24 mouse cellular contexts compared by ENCODE assay signal in genomic region chr9:105274286-105274685, GRCm38 (mm10).
A peak's percentile ranks its signal among the peaks of the same experiment; 100 is the strongest.
DNase-seq lines count a peak whose midpoint lies in the region; ATAC-seq and TF ChIP-seq lines count a peak whose summit lies in the region.
"Had no signal": no experiment of that assay in that cellular context is flagged by ENCODE, and none has a peak within 500 bp of the region (broad histone marks: within the 10 kb centered on the region; RNA-seq: fewer than 3 reads in every experiment).

No protein-coding gene starts in this region.

- H3K9ac ChIP-seq in forebrain, embryonic 14.5 days (ENCODE audit: low read length): no peak overlapping the region
- no peak overlapping the region for H3K9ac ChIP-seq in hindbrain, embryonic 13.5 days
- H3K9ac ChIP-seq in midbrain, embryonic 15.5 days: no peak overlapping the region
- H3K9ac ChIP-seq: embryonic facial prominence, embryonic 13.5 days; limb, embryonic 15.5 days; liver, embryonic 14.5 days; lung, embryonic 15.5 days had no signal

- TF ChIP-seq CTCF in left cerebral cortex, adult 2 months (IDR thresholded peaks at IDR 0.05): no peak

- H3K36me3 ChIP-seq in forebrain, embryonic 14.5 days (ENCODE audit: control insufficient read depth, insufficient read depth, low read length): no peaks in the 10 kb centered on the region
- no peaks in the 10 kb centered on the region for H3K36me3 ChIP-seq in forebrain, embryonic 10.5 days (replicated peaks)
- H3K36me3 ChIP-seq in hindbrain, embryonic 13.5 days: no peaks in the 10 kb centered on the region
- no peaks in the 10 kb centered on the region for H3K36me3 ChIP-seq in midbrain, embryonic 15.5 days (replicated peaks)
- H3K36me3 ChIP-seq: embryonic facial prominence, embryonic 13.5 days; heart, embryonic 10.5 days; limb, embryonic 15.5 days; lung, embryonic 15.5 days had no signal

- DNase-seq in forebrain, embryonic 14.5 days (ENCODE audit: low spot score): peak; percentile 23
- no peak for DNase-seq in forebrain, embryonic 10.5 days (ENCODE audit: extremely low spot score, low spot score)
- DNase-seq in left cerebral cortex, adult 2 months (ENCODE audit: extremely low spot score in 1 of 2, low spot score in 2 of 2): no peak
- no peak for DNase-seq in left cerebral cortex, adult 9 months (ENCODE audit: low spot score in 2 of 2)
- DNase-seq in layer of hippocampus, postnatal 25 days (ENCODE audit: extremely low spot score in 1 of 2, low spot score in 1 of 2): no peak
- DNase-seq in spleen, adult 12 weeks (ENCODE audit: low spot score): no peak
- DNase-seq: adrenal gland, postnatal 25 days; cerebellum, adult 18-20 months; cerebellum, postnatal 14 days; kidney, postnatal 25 days; left cerebral cortex, postnatal 4 days; lung, postnatal 36 days; right cerebral cortex, postnatal 25 days had no signal

- no peak overlapping the region for H3K27ac ChIP-seq in forebrain, embryonic 14.5 days (ENCODE audit: low read depth, low read length)
- H3K27ac ChIP-seq in forebrain, embryonic 10.5 days: no peak overlapping the region
- H3K27ac ChIP-seq in left cerebral cortex, adult 2 months: peak overlapping the region; percentile 33; the same call in 1 of the 2 replicates
- H3K27ac ChIP-seq in hindbrain, embryonic 13.5 days: peak overlapping the region; percentile 69
- peak overlapping the region; percentile 64 for H3K27ac ChIP-seq in midbrain, embryonic 15.5 days
- H3K27ac ChIP-seq: embryonic facial prominence, embryonic 13.5 days; heart, embryonic 10.5 days; layer of hippocampus, adult 2 months; limb, embryonic 15.5 days; liver, embryonic 14.5 days; lung, embryonic 15.5 days had no signal

- peaks cover 8% of the 10 kb centered on the region; the same call in 1 of the 2 replicates for H3K4me1 ChIP-seq in forebrain, embryonic 14.5 days (ENCODE audit: control insufficient read depth, insufficient read depth, low read length)
- H3K4me1 ChIP-seq in forebrain, embryonic 10.5 days: no peaks in the 10 kb centered on the region
- peaks cover 11% of the 10 kb centered on the region for H3K4me1 ChIP-seq in hindbrain, embryonic 13.5 days (replicated peaks)
- H3K4me1 ChIP-seq in midbrain, embryonic 15.5 days: peaks cover 13% of the 10 kb centered on the region
- H3K4me1 ChIP-seq: heart, embryonic 10.5 days; limb, embryonic 15.5 days; lung, embryonic 15.5 days; megakaryocyte, embryonic 14.5 days had no signal

- H3K9me3 ChIP-seq in forebrain, embryonic 14.5 days (replicated peaks; ENCODE audit: control insufficient read depth, low read length): no peaks in the 10 kb centered on the region
- H3K9me3 ChIP-seq in forebrain, embryonic 10.5 days: no peaks in the 10 kb centered on the region
- no peaks in the 10 kb centered on the region for H3K9me3 ChIP-seq in hindbrain, embryonic 13.5 days
- no peaks in the 10 kb centered on the region for H3K9me3 ChIP-seq in midbrain, embryonic 15.5 days
- H3K9me3 ChIP-seq: embryonic facial prominence, embryonic 13.5 days; heart, embryonic 10.5 days; limb, embryonic 15.5 days; lung, embryonic 15.5 days; megakaryocyte, embryonic 14.5 days had no signal

- H3K4me3 ChIP-seq in forebrain, embryonic 14.5 days (ENCODE audit: low read depth, low read length): no peak overlapping the region
- no peak overlapping the region for H3K4me3 ChIP-seq in forebrain, embryonic 10.5 days
- H3K4me3 ChIP-seq in left cerebral cortex, adult 2 months: no peak overlapping the region
- H3K4me3 ChIP-seq in hindbrain, embryonic 13.5 days: no peak overlapping the region
- no peak overlapping the region for H3K4me3 ChIP-seq in midbrain, embryonic 15.5 days
- H3K4me3 ChIP-seq: embryonic facial prominence, embryonic 13.5 days; erythroblast, embryonic 14.5 days; heart, embryonic 10.5 days; layer of hippocampus, adult 2 months; limb, embryonic 15.5 days; lung, embryonic 15.5 days; megakaryocyte, embryonic 14.5 days had no signal

- 0 out of 2 replicates have a peak, but pooled peaks have one; percentile 23 for ATAC-seq in forebrain, embryonic 14.5 days
- peak; percentile 73; the same call in 1 of the 2 replicates for ATAC-seq in hindbrain, embryonic 13.5 days (ENCODE audit: low FRiP score)
- ATAC-seq in midbrain, embryonic 15.5 days (replicated peaks): no peak; the same call in 1 of the 2 replicates
- ATAC-seq: intestine, postnatal 0 days had no signal

- no peak overlapping the region for H3K4me2 ChIP-seq in forebrain, embryonic 14.5 days (ENCODE audit: low read length)
- H3K4me2 ChIP-seq in hindbrain, embryonic 13.5 days: no peak overlapping the region
- H3K4me2 ChIP-seq in midbrain, embryonic 15.5 days: no peak overlapping the region
- H3K4me2 ChIP-seq: embryonic facial prominence, embryonic 13.5 days; limb, embryonic 15.5 days; lung, embryonic 15.5 days had no signal

- WGBS in forebrain, embryonic 14.5 days: 46% methylated on average over 6 of the region's 6 CpGs
- 69% methylated on average over 6 of the region's 6 CpGs for WGBS in forebrain, embryonic 10.5 days
- WGBS in hindbrain, embryonic 13.5 days: 21% methylated on average over 6 of the region's 6 CpGs
- WGBS in midbrain, embryonic 15.5 days: 9% methylated on average over 6 of the region's 6 CpGs

- no peaks in the 10 kb centered on the region for H3K27me3 ChIP-seq in forebrain, embryonic 14.5 days (replicated peaks; ENCODE audit: control insufficient read depth, insufficient read depth, low read length)
- H3K27me3 ChIP-seq in forebrain, embryonic 10.5 days (ENCODE audit: poor library complexity, severe bottlenecking): no peaks in the 10 kb centered on the region
- no peaks in the 10 kb centered on the region for H3K27me3 ChIP-seq in hindbrain, embryonic 13.5 days
- no peaks in the 10 kb centered on the region for H3K27me3 ChIP-seq in midbrain, embryonic 15.5 days (replicated peaks)
- H3K27me3 ChIP-seq: limb, embryonic 15.5 days; lung, embryonic 15.5 days; megakaryocyte, embryonic 14.5 days had no signal

- intact Hi-C loops in left cerebral cortex, adult 2 months (cut with DNase I): loop anchor here (2.0 kb wide), 1 partner anchor 19 kb away; no protein-coding TSS in a partner anchor

Comparison
In these comparisons a context has a peak if more than half of its experiments do, and no peak if none do; other contexts are left out.
1. H3K27ac ChIP-seq: peak in left cerebral cortex, adult 2 months (single experiment), hindbrain, embryonic 13.5 days (single experiment) and midbrain, embryonic 15.5 days (single experiment); none in forebrain, embryonic 14.5 days (single experiment) and forebrain, embryonic 10.5 days (single experiment).